Mouse (Mus musculus) lung, postnatal 4 days (tissue): ENCODE data around the gene Lypd6.

Source experiments
- DNase-seq, 2 experiments: peaks; one replicate each; pipeline ENCODE4 v3.0.0; 2021

The Lypd6 gene

GRCm38 (mm10) chr2:50111169-50111568 is 44.9 kb downstream of the Lypd6 start:
- DNase-seq, result no peak

GRCm38 (mm10) chr2:50111609-50112008 is 45.4 kb downstream of the Lypd6 start:
- DNase-seq, result no peak

GRCm38 (mm10) chr2:50112427-50112826 is 46.2 kb downstream of the Lypd6 start:
- DNase-seq, result no peak

GRCm38 (mm10) chr2:50119101-50119500 is 52.9 kb downstream of the Lypd6 start:
- no peak for DNase-seq

- DNase-seq, result no peak
Observed at GRCm38 (mm10) chr2:50120839-50121238, 54.6 kb downstream of the Lypd6 start.

- no peak for DNase-seq
Observed at GRCm38 (mm10) chr2:50123376-50123775, 57.1 kb downstream of the Lypd6 start.

- DNase-seq, result no peak
Observed at GRCm38 (mm10) chr2:50127513-50128175, 61.4 kb downstream of the Lypd6 start.

- DNase-seq, result no peak
Observed at GRCm38 (mm10) chr2:50128322-50129277, 62.4 kb downstream of the Lypd6 start.

- no peak for DNase-seq
Observed at GRCm38 (mm10) chr2:50130674-50131073, 64.4 kb downstream of the Lypd6 start.

GRCm38 (mm10) chr2:50143672-50144071 is 77.4 kb downstream of the Lypd6 start:
- no peak for DNase-seq

- DNase-seq, result no peak
Observed at GRCm38 (mm10) chr2:50147308-50147707, 81.1 kb downstream of the Lypd6 start.

GRCm38 (mm10) chr2:50149257-50150202 is 83.3 kb downstream of the Lypd6 start:
- no peak for DNase-seq

GRCm38 (mm10) chr2:50150203-50150590 is 84.0 kb downstream of the Lypd6 start:
- peak in 1 of 2 experiments; percentile 48 for DNase-seq

GRCm38 (mm10) chr2:50150816-50151215 is 84.6 kb downstream of the Lypd6 start:
- no peak for DNase-seq

GRCm38 (mm10) chr2:50151401-50151800 is 85.2 kb downstream of the Lypd6 start:
- no peak for DNase-seq

GRCm38 (mm10) chr2:50151879-50152278 is 85.7 kb downstream of the Lypd6 start:
- no peak for DNase-seq

GRCm38 (mm10) chr2:50156009-50156408 is 89.8 kb downstream of the Lypd6 start:
- DNase-seq, result no peak

GRCm38 (mm10) chr2:50160069-50160468 is 93.8 kb downstream of the Lypd6 start:
- DNase-seq, result no peak

- DNase-seq, result no peak
Observed at GRCm38 (mm10) chr2:50163608-50164007, 97.4 kb downstream of the Lypd6 start.

- DNase-seq, result no peak
Observed at GRCm38 (mm10) chr2:50165277-50165676, 99.0 kb downstream of the Lypd6 start.

GRCm38 (mm10) chr2:50166082-50166481 is 99.9 kb downstream of the Lypd6 start:
- no peak for DNase-seq

GRCm38 (mm10) chr2:50173730-50174528 is 107.7 kb downstream of the Lypd6 start:
- DNase-seq, result no peak
